Mouse (Mus musculus) midbrain, embryonic 12.5 days (tissue): ENCODE results near the gene Kirrel. TPM values are rescaled to one million over a fixed set of nuclear protein-coding genes. Genes with fewer than 3 reads are reported as not detected.

Experiments
- ATAC-seq: fragments of 200-750 bp; cut with Nextera tagmentation; 2 replicates; pipeline ENCODE4 v1.8.0; 2017; ENCODE audit warnings: low read depth, moderate TSS enrichment, moderate library complexity; ENCODE audit not compliant: low FRiP score
- H3K27ac ChIP-seq: fragments of 300-500 bp; sonication (generic); replicated peaks from 2 replicates; pipeline ENCODE4 v1.5.1; 2016; ENCODE audit warnings: mild to moderate bottlenecking
- H3K27me3 ChIP-seq: fragments of 300-500 bp; sonication (generic); 2 replicates; pipeline ENCODE4 v1.6.1; 2016; ENCODE audit warnings: mild to moderate bottlenecking
- H3K36me3 ChIP-seq: fragments of 300-500 bp; sonication (generic); 2 replicates; pipeline ENCODE4 v1.6.1; 2016
- H3K4me1 ChIP-seq: fragments of 300-500 bp; sonication (generic); 2 replicates; pipeline ENCODE4 v1.6.1; 2016
- H3K4me2 ChIP-seq: fragments of 300-500 bp; sonication (generic); replicated peaks from 2 replicates; pipeline ENCODE4 v1.6.1; 2016; ENCODE audit warnings: mild to moderate bottlenecking, moderate library complexity
- H3K4me3 ChIP-seq: fragments of 300-500 bp; sonication (generic); 2 replicates; pipeline ENCODE4 v1.5.1; 2016; ENCODE audit warnings: mild to moderate bottlenecking
- H3K9ac ChIP-seq: fragments of 300-500 bp; sonication (generic); replicated peaks from 2 replicates; pipeline ENCODE4 v1.6.1; 2016; ENCODE audit warnings: mild to moderate bottlenecking, moderate library complexity
- H3K9me3 ChIP-seq: fragments of 300-500 bp; sonication (generic); 2 replicates; pipeline ENCODE4 v1.6.1; 2016; ENCODE audit warnings: mild to moderate bottlenecking
- WGBS: fragments of 180-500 bp; shearing (Covaris S2); methylation state at CpG from one replicate; pipeline ENCODE4 v1.1.7; 2016; 5-methylcytosine and 5-hydroxymethylcytosine counted together
- polyA plus RNA-seq: library from polyadenylated mRNA; unstranded; fragments of >200 nt; fragmentation: Nextera tagmentation; extraction: Ambion mirVana; gene quantifications from 2 replicates; pipeline ENCODE4 v1.2.1, GENCODE M21; 2016

The Kirrel gene
- polyA plus RNA-seq, 1 experiment from 2014 or later = 12.9 TPM

DNA sequence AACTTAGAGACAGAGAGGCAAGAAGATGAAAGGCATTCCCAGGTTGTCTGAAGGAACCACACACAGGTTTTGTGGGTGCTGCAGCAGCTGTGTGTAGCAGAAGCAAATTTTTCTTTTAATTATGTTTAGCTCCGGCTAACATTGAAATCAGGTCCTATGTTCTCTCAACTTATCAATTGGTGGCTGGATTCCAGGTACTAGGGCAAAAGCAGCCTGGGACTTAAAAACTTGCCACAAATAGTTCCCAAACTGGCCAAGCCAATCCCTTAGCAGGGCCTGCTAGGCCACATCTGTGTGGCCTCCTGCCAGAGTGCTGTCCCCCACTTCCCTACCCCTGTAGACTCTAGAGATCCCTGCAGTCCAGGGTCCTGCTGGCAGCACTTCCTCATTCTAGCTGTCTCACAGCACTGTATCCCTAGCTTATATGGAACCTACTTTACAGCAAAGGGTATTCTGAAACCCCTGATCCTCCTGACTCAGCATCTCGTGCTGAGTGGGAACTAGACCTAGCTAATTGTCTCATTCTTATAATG is 23.2 kb downstream of the Kirrel start:
- peak overlapping the region; percentile 26 for H3K4me2 ChIP-seq
- 73% methylated on average over 2 of the region's 2 CpGs for WGBS
- peak overlapping the region; percentile 74 for H3K27ac ChIP-seq
- peaks cover 59% of the 10 kb centered on the region for H3K4me1 ChIP-seq
- H3K36me3 ChIP-seq = 0 out of 2 replicates have a peak, but pooled peaks cover 3% of the 10 kb centered on the region
- no peaks in the 10 kb centered on the region for H3K27me3 ChIP-seq
- ATAC-seq = no peak
- H3K9ac ChIP-seq = 0 out of 2 replicates have a peak overlapping the region, but pooled peaks have one; percentile 17
- no peak overlapping the region for H3K4me3 ChIP-seq
- H3K9me3 ChIP-seq = no peaks in the 10 kb centered on the region

DNA sequence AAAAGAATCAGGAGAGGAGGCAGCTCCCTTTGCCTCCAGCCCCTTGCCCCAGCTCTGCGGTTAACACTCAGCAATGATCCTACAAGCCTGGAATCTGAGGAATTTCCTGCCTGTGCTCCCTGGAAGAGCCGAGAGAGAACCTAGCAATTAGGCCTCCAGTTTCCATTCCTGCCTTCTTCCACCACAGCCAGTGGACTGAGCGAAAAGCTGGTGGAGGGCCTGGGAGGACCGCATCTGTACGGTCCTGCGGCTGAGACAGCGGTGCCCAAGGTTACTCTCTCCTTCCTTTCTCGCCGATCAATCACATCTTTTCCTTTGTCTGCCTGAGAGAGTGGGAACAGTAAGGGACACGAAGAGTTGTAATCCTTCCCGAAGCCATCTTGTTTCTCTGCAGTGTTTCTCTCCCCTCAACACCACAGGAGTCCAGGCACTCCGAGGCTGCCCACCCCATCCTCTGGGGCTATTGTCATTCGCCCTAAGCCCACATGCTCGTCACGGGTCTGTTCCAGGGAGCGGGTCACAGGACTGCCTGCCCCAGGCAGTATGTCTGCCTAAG is 23.8 kb downstream of the Kirrel start:
- peak overlapping the region; percentile 26 for H3K4me2 ChIP-seq
- H3K4me3 ChIP-seq = no peak overlapping the region

DNA sequence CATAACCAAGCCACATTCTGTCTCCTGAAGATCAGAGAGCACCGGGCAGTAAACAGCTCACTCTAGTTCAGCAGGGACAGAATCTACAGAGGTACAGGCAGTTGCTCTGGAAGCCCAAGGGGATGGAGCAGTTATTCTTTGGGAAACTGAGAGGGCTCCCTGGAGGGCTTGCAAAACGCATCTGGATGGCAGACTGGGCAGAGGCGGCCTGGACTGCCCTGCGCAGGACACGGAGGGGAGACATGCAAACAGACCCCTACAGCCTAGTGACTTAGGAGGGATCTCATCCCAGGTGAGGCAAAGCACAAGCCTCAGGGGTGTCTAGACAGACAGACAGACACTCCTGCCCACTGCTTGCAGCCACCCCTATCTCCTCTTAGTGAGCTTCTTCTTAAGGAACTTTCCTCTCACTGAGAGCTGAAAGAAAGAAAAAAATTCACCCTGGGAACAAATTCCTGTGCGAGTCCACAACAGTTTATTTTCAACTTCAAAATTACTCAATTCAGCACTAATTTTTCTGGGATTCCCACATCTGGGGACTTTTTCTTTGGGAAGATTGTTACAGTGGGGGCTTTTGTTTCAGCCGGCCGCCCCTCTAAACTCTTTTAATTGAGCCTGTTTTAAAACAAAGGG is 24.4 kb downstream of the Kirrel start:
- WGBS = 8% methylated on average over 8 of the region's 8 CpGs
- no peak for ATAC-seq
- Histone ChIP-seq H3K4me1 (peaks cover 57% of the 10 kb centered on the region), H3K4me2 (peak overlapping the region; percentile 26), H3K27me3 (no peaks in the 10 kb centered on the region), H3K9ac (peak overlapping the region; percentile 34), H3K36me3 (0 out of 2 replicates have a peak, but pooled peaks cover 9% of the 10 kb centered on the region), H3K4me3 (no peak overlapping the region), H3K27ac (peak overlapping the region; percentile 74), H3K9me3 (no peaks in the 10 kb centered on the region)

More for the DNA sequence above, 23.8 kb downstream of the Kirrel start:
- 0 out of 2 replicates have a peak, but pooled peaks cover 8% of the 10 kb centered on the region for H3K36me3 ChIP-seq
- no peaks in the 10 kb centered on the region for H3K27me3 ChIP-seq
- H3K4me1 ChIP-seq = peaks cover 59% of the 10 kb centered on the region
- ATAC-seq = peak; percentile 76
- 2% methylated on average over 16 of the region's 16 CpGs for WGBS
- peak overlapping the region; percentile 17 for H3K9ac ChIP-seq
- H3K27ac ChIP-seq = peak overlapping the region; percentile 74
- no peaks in the 10 kb centered on the region for H3K9me3 ChIP-seq

DNA sequence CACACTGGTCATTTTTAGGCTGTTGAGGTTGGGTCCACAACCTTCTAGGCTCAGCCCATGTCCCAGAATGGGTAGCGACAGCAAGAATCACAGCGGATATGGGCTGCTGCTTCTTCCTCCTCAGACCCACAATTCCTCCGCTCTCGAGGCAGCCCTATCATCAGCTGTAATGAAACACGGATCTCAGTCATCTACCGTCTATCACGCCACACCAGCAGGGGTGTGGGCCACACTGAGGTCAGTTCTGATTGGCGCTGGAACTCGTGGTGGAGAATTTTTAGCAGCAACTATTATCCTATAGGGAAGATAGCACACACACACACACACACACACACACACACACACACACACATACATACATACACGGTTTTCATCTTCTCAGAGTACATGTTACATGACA is 25.1 kb downstream of the Kirrel start:
- Histone ChIP-seq H3K27ac (peak overlapping the region; percentile 74), H3K27me3 (no peaks in the 10 kb centered on the region), H3K9ac (no peak overlapping the region), H3K36me3 (0 out of 2 replicates have a peak, but pooled peaks cover 9% of the 10 kb centered on the region), H3K4me3 (no peak overlapping the region), H3K4me2 (no peak overlapping the region), H3K9me3 (no peaks in the 10 kb centered on the region), H3K4me1 (peaks cover 57% of the 10 kb centered on the region)
- WGBS = 72% methylated on average over 9 of the region's 10 CpGs
- no peak for ATAC-seq

DNA sequence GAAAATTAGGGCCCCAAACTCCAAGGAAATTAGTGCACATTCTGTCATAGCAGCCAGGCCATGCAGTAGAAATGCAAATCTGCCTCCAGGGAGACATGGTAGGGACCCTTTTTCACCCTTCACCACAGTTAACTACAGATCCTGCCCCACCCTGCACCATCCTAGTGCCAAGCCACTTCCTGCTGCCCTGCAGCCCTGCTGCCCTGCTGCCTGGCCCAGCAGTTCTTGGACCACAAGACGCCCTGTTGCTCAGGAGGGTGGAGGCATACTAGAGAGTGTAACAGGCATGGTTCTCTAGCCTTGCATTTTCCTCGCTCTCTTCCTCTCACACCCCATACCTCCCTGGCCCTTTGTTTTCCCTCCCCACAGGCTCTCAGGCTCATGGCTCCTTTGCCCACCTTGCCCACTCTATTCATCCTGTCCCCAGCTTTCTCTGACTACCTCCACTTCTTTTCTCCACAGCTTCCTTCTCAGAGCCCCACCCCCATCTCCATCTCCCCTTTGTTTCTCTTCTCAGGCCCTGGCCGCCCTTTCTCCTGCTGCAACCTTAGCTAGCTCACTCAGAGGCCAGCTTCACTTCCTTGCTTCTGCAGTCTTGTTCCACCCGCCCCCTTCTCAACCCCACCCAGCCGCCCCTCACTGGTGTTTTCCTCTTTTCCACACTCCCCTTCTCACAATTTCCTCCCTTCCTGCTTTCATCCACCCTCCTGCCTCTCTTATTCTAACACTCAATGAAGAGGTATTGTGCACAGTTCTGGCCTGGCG is 29.9 kb downstream of the Kirrel start:
- ATAC-seq = no peak
- Histone ChIP-seq H3K4me2 (no peak overlapping the region), H3K4me1 (peaks cover 33% of the 10 kb centered on the region), H3K36me3 (peaks cover 19% of the 10 kb centered on the region), H3K9me3 (no peaks in the 10 kb centered on the region), H3K27ac (peak overlapping the region; percentile 27; the same call in 1 of the 2 replicates), H3K27me3 (no peaks in the 10 kb centered on the region), H3K4me3 (no peak overlapping the region), H3K9ac (no peak overlapping the region)
- 36% methylated on average over 6 of the region's 6 CpGs for WGBS

DNA sequence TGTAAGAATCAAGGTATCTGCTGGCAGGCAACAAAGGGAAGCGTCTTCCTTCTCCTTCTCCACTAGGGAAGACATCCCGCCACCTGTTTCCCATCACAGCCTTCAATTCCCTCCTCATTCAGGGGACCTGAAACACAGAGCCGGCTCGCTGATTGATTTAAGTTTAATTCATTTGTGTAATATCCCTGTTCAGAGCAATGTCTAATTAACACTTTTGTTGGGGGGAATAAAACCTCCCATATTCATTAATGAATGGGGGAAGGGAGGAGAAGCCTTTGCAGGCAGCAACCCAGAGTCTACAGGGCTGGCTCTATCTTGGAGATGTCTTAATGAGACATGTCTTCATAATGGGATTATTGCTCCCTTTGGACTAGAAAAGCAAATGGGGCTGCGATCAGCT is 34.3 kb downstream of the Kirrel start:
- Histone ChIP-seq H3K4me3 (no peak overlapping the region), H3K9ac (no peak overlapping the region), H3K4me2 (no peak overlapping the region), H3K36me3 (peaks cover 19% of the 10 kb centered on the region), H3K9me3 (no peaks in the 10 kb centered on the region), H3K4me1 (peaks cover 36% of the 10 kb centered on the region), H3K27me3 (no peaks in the 10 kb centered on the region), H3K27ac (peak overlapping the region; percentile 47; the same call in 1 of the 2 replicates)
- no peak for ATAC-seq
- 72% methylated on average over 5 of the region's 5 CpGs for WGBS

DNA sequence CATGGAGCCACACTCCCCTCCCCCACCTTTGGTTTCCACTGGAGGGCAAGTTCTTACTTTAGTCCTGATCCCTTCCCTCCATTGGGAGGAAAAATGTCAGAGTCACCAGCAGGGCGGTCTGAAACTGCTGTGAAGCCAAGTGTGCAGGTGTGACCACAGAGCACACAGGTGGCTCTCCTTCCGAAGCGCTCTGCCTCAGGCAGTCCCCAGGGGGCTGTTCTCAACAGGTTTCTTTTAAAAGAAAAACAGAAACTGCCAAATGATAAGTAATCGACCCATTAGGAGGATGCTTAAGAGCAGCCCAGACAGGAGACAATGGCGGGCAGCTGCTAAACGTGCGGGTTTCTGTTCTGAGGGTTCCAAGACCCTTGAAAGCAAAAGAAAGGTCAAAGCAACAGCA is 37.8 kb downstream of the Kirrel start:
- no peak overlapping the region for H3K27ac ChIP-seq
- no peak overlapping the region for H3K9ac ChIP-seq
- H3K4me2 ChIP-seq = no peak overlapping the region
- no peaks in the 10 kb centered on the region for H3K27me3 ChIP-seq
- WGBS = 47% methylated on average over 7 of the region's 7 CpGs
- no peaks in the 10 kb centered on the region for H3K9me3 ChIP-seq
- H3K4me3 ChIP-seq = no peak overlapping the region
- ATAC-seq = no peak
- peaks cover 25% of the 10 kb centered on the region for H3K4me1 ChIP-seq
- H3K36me3 ChIP-seq = peaks cover 34% of the 10 kb centered on the region

DNA sequence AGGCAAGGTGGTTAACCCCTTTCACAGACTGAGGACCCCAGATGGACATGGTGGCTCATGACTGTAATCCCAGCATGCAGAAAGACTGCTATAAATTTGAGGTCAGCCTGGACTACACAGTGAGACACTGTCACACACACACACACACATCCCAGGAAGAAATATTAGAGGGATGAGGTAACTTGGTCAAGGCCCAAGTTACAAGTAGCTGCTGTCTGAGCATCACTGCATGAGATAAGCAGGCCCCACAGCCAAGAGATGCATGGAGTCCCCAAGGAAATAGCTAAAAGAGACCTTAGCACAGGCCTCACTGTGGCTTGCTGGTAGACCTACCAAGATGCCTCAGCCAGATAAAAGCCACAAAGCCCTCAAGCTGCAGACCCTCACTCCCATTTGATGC is 39.6 kb downstream of the Kirrel start:
- no peak for ATAC-seq
- Histone ChIP-seq H3K36me3 (peaks cover 28% of the 10 kb centered on the region), H3K4me3 (no peak overlapping the region), H3K27ac (no peak overlapping the region), H3K4me2 (no peak overlapping the region), H3K27me3 (no peaks in the 10 kb centered on the region), H3K9me3 (no peaks in the 10 kb centered on the region), H3K4me1 (peaks cover 23% of the 10 kb centered on the region), H3K9ac (no peak overlapping the region)

DNA sequence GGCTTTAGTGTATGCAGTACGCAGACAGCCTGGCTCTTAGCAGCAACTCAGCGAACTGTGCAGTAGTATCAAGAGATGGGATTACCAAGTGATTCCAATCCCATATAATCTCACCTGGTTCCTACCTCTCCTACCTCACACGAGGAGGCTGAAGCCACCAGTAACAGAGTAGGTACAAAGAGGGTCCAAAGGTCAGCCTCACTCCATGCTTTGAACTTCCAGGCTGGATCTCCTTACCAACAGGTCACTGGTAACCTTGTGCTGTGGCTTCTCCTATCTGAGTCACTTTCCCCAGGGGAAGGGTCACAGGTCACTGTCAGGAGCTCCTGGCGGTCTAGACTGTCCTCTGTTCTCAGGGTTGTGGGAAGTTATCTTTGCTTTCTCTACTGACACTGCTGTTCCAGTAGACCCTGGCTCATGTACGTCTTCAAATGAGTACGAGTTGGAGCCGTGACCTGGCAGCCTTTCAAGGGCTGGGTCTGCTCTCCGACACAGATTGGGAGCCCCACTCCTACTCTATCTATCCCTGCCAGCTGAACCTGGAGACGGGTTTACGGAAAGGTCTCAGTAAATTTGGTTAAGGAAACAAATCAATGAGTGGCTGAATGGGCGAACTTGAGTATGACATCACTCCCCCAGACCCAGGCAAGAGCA is 42.7 kb downstream of the Kirrel start:
- H3K9ac ChIP-seq = no peak overlapping the region
- H3K4me2 ChIP-seq = no peak overlapping the region
- peaks cover 22% of the 10 kb centered on the region for H3K4me1 ChIP-seq
- H3K9me3 ChIP-seq = no peaks in the 10 kb centered on the region
- no peaks in the 10 kb centered on the region for H3K27me3 ChIP-seq
- no peak for ATAC-seq
- 76% methylated on average over 11 of the region's 11 CpGs for WGBS
- no peak overlapping the region for H3K27ac ChIP-seq
- peaks cover 19% of the 10 kb centered on the region for H3K36me3 ChIP-seq
- no peak overlapping the region for H3K4me3 ChIP-seq

DNA sequence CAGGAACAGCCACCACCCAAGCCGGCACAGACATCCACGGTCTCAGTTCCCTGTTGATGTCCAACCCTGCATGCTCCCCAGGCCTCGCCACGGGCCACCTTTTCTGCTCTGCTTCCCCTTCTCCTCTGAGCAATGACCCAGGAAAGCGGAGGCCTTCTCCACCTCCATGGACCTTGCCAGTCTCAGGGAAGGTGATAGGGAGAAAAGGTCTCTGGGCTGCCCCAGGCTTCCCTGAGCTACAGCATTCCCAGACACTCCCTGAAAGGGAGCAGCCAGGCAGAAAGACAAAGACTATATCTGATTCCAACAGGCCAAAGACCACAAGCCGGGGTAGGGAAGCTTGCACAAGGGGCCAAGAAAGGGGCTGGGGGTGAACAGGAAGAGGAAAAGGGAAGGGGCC is 43.6 kb downstream of the Kirrel start:
- ATAC-seq = no peak
- Histone ChIP-seq H3K36me3 (peaks cover 19% of the 10 kb centered on the region), H3K4me3 (no peak overlapping the region), H3K4me1 (peaks cover 21% of the 10 kb centered on the region), H3K9ac (no peak overlapping the region; the same call in 1 of the 2 replicates), H3K4me2 (no peak overlapping the region), H3K9me3 (no peaks in the 10 kb centered on the region), H3K27me3 (no peaks in the 10 kb centered on the region), H3K27ac (no peak overlapping the region)
- WGBS = 35% methylated on average over 6 of the region's 6 CpGs

DNA sequence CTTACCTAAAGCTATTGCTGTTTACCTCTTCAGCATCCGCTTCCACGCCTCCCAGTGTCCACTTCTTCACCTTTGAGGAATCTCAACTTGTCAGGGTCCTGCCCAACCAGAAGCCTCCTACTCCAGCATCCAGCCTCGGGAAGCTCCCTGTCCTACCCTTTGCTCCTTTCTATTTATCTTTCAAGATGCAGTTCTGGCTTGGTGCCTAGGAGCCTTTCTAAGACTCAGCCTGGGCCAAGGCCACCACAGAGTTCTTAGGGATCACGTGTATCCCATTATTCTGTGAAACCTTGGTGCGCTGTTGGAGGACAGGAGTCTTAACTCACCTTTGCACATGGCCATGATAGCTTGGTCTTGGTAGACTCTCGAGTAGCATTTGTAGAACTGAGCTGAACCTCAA is 50.8 kb downstream of the Kirrel start:
- 91% methylated on average over 6 of the region's 6 CpGs for WGBS
- peaks cover 4% of the 10 kb centered on the region; the same call in 1 of the 2 replicates for H3K4me1 ChIP-seq
- H3K4me3 ChIP-seq = no peak overlapping the region
- peaks cover 4% of the 10 kb centered on the region; the same call in 1 of the 2 replicates for H3K36me3 ChIP-seq
- no peak for ATAC-seq
- H3K27me3 ChIP-seq = no peaks in the 10 kb centered on the region
- no peak overlapping the region for H3K27ac ChIP-seq
- H3K9me3 ChIP-seq = no peaks in the 10 kb centered on the region
- no peak overlapping the region for H3K4me2 ChIP-seq
- H3K9ac ChIP-seq = no peak overlapping the region
